Mouse (Mus musculus): ENCODE results near the gene Gigyf2.

GRCm38 (mm10) chr1:87378024-87378560 is 51.3 kb downstream of the Gigyf2 start:
- TF ChIP-seq MAX (IDR thresholded peaks at IDR 0.05): no peak
- no peak for TF ChIP-seq FOSL1 (IDR thresholded peaks at IDR 0.05; ENCODE audit: insufficient read depth, low read length, poor library complexity, severe bottlenecking)
- no peak for TF ChIP-seq CTCF (IDR thresholded peaks at IDR 0.05; ENCODE audit: control insufficient read depth, insufficient read depth, insufficient read length)
- no peak for TF ChIP-seq USF1 (IDR thresholded peaks at IDR 0.05; ENCODE audit: low read depth)
- TF ChIP-seq CEBPB (IDR thresholded peaks at IDR 0.05; ENCODE audit: low read depth): no peak
- TF ChIP-seq MYOD1 (IDR thresholded peaks at IDR 0.05; ENCODE audit: control insufficient read depth, insufficient read length, low read depth): no peak
- TF ChIP-seq MYOG (IDR thresholded peaks at IDR 0.05; ENCODE audit: control insufficient read depth, extremely low read depth, insufficient read length): no peak
